Mouse (Mus musculus) limb, embryonic 12.5 days (tissue): Measurements from ENCODE around the gene Arpp21. TPM values are rescaled to one million over a fixed set of nuclear protein-coding genes. Genes with fewer than 3 reads are reported as not detected.

Experiments used
- ATAC-seq: fragments of 200-750 bp; cut with Nextera tagmentation; 2 replicates; pipeline ENCODE4 v1.8.0; 2017; ENCODE audit warnings: low read depth, moderate TSS enrichment; ENCODE audit not compliant: insufficient number of reproducible peaks, insufficient read depth, low FRiP score, low TSS enrichment
- H3K27ac ChIP-seq: fragments of 300-500 bp; sonication (generic); 2 replicates; pipeline ENCODE4 v1.5.1; 2016; ENCODE audit warnings: mild to moderate bottlenecking, moderate library complexity
- H3K27me3 ChIP-seq: fragments of 300-500 bp; sonication (generic); 2 replicates; pipeline ENCODE4 v1.6.1; 2016; ENCODE audit warnings: mild to moderate bottlenecking, moderate library complexity
- H3K36me3 ChIP-seq: fragments of 300-500 bp; sonication (generic); 2 replicates; pipeline ENCODE4 v1.6.1; 2016; ENCODE audit warnings: mild to moderate bottlenecking, moderate library complexity
- H3K4me1 ChIP-seq: fragments of 300-500 bp; sonication (generic); replicated peaks from 2 replicates; pipeline ENCODE4 v1.6.1; 2016
- H3K4me2 ChIP-seq: fragments of 300-500 bp; sonication (generic); 2 replicates; pipeline ENCODE4 v1.6.1; 2016; ENCODE audit warnings: mild to moderate bottlenecking, moderate library complexity
- H3K4me3 ChIP-seq: fragments of 300-500 bp; sonication (generic); replicated peaks from 2 replicates; pipeline ENCODE4 v1.5.1; 2016; ENCODE audit warnings: mild to moderate bottlenecking
- H3K9ac ChIP-seq: fragments of 300-500 bp; sonication (generic); replicated peaks from 2 replicates; pipeline ENCODE4 v1.6.1; 2016; ENCODE audit warnings: mild to moderate bottlenecking, moderate library complexity
- H3K9me3 ChIP-seq: fragments of 300-500 bp; sonication (generic); 2 replicates; pipeline ENCODE4 v1.6.1; 2016; ENCODE audit warnings: mild to moderate bottlenecking, moderate library complexity
- WGBS: fragments of 180-500 bp; shearing (Covaris S2); methylation state at CpG from one replicate; pipeline ENCODE4 v1.1.7; 2016; 5-methylcytosine and 5-hydroxymethylcytosine counted together
- polyA plus RNA-seq: library from polyadenylated mRNA; unstranded; fragments of >200 nt; fragmentation: Nextera tagmentation; extraction: Ambion mirVana; gene quantifications from 2 replicates; pipeline ENCODE4 v1.2.1, GENCODE M21; 2016

Gene Arpp21
- polyA plus RNA-seq, 1 experiment from 2014 or later: 11.9 TPM

DNA sequence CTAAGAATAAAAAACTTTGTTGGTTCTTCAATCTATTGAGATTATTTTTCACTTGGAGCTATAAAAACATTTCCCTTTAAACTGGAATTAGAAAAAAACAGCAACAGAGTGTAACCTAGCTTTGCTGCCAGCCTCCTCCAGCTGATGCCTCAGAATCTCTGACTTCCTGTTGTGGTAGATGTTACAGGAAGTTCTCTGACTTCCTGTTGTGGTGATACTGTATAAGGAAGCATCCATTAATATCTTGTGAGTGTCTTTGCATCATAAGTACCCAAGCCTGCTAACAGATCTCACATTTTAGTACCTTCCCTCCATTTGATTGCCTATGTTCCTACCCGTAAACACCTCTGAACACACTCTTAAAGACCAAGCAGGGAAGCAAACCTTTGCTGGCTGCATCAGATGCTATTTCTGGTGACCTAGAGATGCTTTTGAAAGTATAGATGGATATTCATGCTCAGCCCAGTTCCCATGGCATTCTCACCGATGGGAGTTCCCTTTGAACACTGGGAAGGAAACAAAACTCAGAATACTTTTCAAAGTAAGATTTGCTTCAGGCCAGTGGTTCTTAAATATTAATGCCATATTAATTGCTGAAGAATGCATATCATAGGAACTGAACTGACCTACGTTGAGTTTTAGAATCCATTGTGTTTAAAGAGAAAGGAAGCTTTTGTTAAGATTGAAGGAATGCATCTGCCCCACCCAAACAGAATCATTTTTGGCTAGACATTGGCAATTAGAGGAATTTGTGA lies 134.7 kb downstream of the Arpp21 start:
- no peak overlapping the region for H3K27ac ChIP-seq

DNA sequence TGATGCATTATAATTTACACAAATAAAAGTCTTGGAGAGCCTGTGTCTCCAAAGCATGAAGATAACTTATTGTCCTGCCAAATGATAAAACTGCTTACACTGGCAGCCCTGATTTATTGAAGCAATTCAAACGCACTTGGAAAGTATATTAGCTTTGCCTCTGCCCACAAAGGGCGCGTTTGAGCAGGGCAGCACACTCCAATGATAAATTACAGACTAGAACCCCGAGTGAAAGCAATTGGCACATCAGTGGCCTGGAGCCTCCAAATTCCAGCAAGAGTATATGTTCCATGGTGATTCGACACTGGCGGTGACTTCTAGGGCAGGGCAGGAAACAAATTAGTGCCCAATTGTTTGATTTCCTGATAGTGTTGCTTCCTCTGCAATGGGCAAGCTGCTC lies 137.5 kb downstream of the Arpp21 start:
- no peaks in the 10 kb centered on the region for H3K9me3 ChIP-seq
- H3K4me3 ChIP-seq: no peak overlapping the region
- H3K4me1 ChIP-seq: 0 out of 2 replicates have a peak, but pooled peaks cover 4% of the 10 kb centered on the region
- no peak overlapping the region for H3K27ac ChIP-seq
- no peak overlapping the region for H3K9ac ChIP-seq
- no peaks in the 10 kb centered on the region for H3K27me3 ChIP-seq
- 39% methylated on average over 6 of the region's 6 CpGs for WGBS
- H3K4me2 ChIP-seq: no peak overlapping the region
- ATAC-seq: no peak
- H3K36me3 ChIP-seq: no peaks in the 10 kb centered on the region

More for the DNA sequence above, 134.7 kb downstream of the Arpp21 start:
- H3K4me3 ChIP-seq: no peak overlapping the region
- H3K27me3 ChIP-seq: no peaks in the 10 kb centered on the region
- H3K4me2 ChIP-seq: no peak overlapping the region
- WGBS: 80% methylated on average over 3 of the region's 3 CpGs
- no peak overlapping the region for H3K9ac ChIP-seq
- no peak for ATAC-seq
- H3K9me3 ChIP-seq: no peaks in the 10 kb centered on the region
- 0 out of 2 replicates have a peak, but pooled peaks cover 4% of the 10 kb centered on the region for H3K4me1 ChIP-seq
- H3K36me3 ChIP-seq: no peaks in the 10 kb centered on the region

DNA sequence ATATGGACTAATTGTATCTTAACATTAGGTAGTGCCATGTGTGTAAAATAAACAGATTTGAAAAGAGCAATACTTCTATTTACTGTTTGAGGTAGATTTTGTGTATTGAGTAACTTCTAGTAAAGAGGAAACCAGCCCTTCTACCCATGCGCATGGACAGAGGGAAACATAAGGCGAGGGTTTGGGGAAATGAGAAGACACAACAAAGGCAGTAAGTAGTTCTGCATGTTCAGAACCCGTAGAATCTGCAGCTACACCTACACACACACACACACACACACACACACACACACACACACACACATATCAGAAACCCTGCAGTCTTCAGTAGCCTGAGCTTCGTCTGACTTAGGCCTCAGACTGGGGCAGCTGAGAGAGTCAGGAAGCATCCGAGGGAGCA lies 140.0 kb downstream of the Arpp21 start:
- 83% methylated on average over 5 of the region's 5 CpGs for WGBS
- H3K4me1 ChIP-seq: no peaks in the 10 kb centered on the region
- H3K27me3 ChIP-seq: no peaks in the 10 kb centered on the region
- no peak overlapping the region for H3K4me3 ChIP-seq
- no peaks in the 10 kb centered on the region for H3K36me3 ChIP-seq
- ATAC-seq: no peak
- H3K4me2 ChIP-seq: no peak overlapping the region
- no peak overlapping the region for H3K9ac ChIP-seq
- H3K27ac ChIP-seq: no peak overlapping the region
- H3K9me3 ChIP-seq: no peaks in the 10 kb centered on the region

DNA sequence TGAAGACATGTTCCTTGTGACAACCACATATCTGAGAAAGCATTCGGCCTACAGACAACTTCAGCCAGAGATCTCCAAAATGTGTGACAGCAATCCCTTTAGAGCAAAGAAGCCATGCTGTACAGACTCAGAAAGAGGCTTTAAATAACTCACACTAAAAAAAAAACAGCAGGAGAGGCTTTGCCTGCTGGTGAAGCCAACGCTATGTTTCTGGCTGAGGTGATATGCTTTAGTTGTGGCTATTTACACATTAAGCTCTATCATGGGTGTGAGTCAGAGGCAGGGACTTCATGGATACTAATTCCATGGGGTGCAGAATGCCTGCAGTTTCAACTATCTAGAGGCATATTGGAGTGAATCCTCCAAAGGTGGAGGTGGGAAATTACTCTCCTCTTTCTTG lies 140.5 kb downstream of the Arpp21 start:
- Histone ChIP-seq H3K27ac (no peak overlapping the region), H3K27me3 (no peaks in the 10 kb centered on the region), H3K4me3 (no peak overlapping the region), H3K9me3 (no peaks in the 10 kb centered on the region), H3K4me1 (no peaks in the 10 kb centered on the region), H3K4me2 (no peak overlapping the region), H3K9ac (no peak overlapping the region), H3K36me3 (no peaks in the 10 kb centered on the region)
- no peak for ATAC-seq
- 84% methylated on average over 2 of the region's 2 CpGs for WGBS

DNA sequence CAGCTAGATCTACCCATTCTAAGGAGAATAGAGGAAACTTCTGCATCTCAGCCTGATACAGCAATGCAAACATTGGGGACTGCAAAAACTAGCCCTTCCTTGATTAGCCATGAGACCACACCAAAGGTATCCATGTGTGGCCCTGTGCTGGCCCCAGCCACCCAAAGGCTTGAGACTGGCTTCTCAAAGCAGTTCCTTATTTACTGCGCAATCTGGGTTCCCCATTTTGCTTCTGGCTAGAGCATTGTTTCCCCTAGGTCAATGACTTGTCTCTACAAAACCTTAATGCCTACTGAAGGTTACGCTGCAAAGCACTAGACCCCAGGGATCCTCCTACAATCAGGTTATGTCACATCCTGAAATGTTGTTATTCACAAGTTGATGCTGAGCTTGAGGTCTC lies 156.8 kb downstream of the Arpp21 start:
- H3K36me3 ChIP-seq: no peaks in the 10 kb centered on the region
- H3K27ac ChIP-seq: no peak overlapping the region
- ATAC-seq: no peak
- H3K4me3 ChIP-seq: no peak overlapping the region
- no peaks in the 10 kb centered on the region for H3K27me3 ChIP-seq
- H3K4me1 ChIP-seq: no peaks in the 10 kb centered on the region
- WGBS: 83% methylated on average over 2 of the region's 2 CpGs
- no peaks in the 10 kb centered on the region for H3K9me3 ChIP-seq
- H3K4me2 ChIP-seq: no peak overlapping the region
- H3K9ac ChIP-seq: no peak overlapping the region

DNA sequence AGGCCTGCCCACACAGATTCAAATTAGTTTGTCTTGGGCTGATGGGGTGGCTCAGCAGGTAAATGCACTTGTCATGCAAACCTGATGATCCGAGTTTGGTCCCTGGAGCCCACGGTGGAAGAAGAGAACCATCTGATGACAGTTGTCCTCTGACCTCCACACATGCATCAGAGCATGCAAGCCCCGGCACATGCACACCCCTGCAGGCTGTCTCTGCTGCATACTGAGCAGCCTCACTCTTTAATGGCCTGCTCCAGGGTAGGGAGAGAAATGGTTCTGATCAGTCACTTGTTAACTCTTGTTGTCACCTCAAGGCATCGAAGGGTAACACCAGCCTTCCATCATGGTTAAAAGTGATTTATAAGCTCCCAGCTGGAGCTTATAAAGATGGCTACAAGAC lies 157.3 kb downstream of the Arpp21 start:
- WGBS: 43% methylated on average over 4 of the region's 4 CpGs
- Histone ChIP-seq H3K9me3 (no peaks in the 10 kb centered on the region), H3K4me3 (no peak overlapping the region), H3K27ac (no peak overlapping the region), H3K4me2 (no peak overlapping the region), H3K9ac (no peak overlapping the region), H3K36me3 (no peaks in the 10 kb centered on the region), H3K4me1 (no peaks in the 10 kb centered on the region), H3K27me3 (no peaks in the 10 kb centered on the region)
- no peak for ATAC-seq

DNA sequence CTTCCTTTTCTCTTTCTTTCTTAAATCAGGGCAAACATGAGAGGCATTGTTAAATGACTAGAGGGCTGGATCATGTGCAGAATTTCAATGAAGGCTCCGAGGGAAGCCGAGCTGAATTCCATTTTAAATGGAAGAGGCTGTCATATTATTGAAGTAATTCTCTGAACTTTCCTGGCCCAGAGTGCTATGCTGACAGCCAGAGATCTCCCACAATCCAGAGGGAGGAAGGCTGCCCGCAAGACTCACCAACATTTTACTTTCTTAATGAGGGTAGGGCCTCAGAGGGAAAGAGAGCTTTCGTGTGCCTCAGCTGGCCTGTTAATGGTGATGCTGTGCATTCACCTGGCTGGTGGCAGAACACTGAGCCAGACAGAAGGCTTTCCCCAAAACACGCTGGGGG lies 160.5 kb downstream of the Arpp21 start:
- 58% methylated on average over 5 of the region's 5 CpGs for WGBS
- no peaks in the 10 kb centered on the region for H3K9me3 ChIP-seq
- ATAC-seq: no peak
- no peak overlapping the region for H3K9ac ChIP-seq
- H3K27ac ChIP-seq: no peak overlapping the region
- H3K4me2 ChIP-seq: no peak overlapping the region
- no peaks in the 10 kb centered on the region for H3K27me3 ChIP-seq
- H3K4me3 ChIP-seq: no peak overlapping the region
- H3K4me1 ChIP-seq: no peaks in the 10 kb centered on the region; the same call in 1 of the 2 replicates
- no peaks in the 10 kb centered on the region for H3K36me3 ChIP-seq

DNA sequence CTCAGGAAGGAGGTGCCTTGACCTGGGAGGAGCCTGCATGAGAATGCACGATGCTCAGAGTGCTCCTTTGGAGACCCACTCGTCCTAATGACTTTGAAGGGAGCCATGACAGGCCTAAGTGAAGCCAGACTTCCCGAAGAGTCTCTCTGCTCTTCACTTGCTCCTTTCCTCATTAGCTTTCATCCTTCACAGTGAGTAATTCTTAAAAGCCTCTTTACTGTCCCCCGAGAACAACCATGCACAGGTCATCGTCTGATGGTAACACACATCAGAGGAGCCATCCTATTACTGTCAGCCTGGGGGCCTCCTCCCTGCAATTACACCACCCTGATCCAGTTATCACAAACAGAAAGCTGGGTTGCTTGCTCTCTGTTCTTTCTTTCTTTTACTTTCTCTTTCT lies 160.9 kb downstream of the Arpp21 start:
- H3K4me3 ChIP-seq: no peak overlapping the region
- H3K36me3 ChIP-seq: no peaks in the 10 kb centered on the region
- H3K9ac ChIP-seq: no peak overlapping the region
- no peak for ATAC-seq
- H3K9me3 ChIP-seq: no peaks in the 10 kb centered on the region
- H3K27ac ChIP-seq: no peak overlapping the region
- no peaks in the 10 kb centered on the region for H3K27me3 ChIP-seq
- 9% methylated on average over 5 of the region's 5 CpGs for WGBS
- H3K4me2 ChIP-seq: no peak overlapping the region
- H3K4me1 ChIP-seq: no peaks in the 10 kb centered on the region; the same call in 1 of the 2 replicates

DNA sequence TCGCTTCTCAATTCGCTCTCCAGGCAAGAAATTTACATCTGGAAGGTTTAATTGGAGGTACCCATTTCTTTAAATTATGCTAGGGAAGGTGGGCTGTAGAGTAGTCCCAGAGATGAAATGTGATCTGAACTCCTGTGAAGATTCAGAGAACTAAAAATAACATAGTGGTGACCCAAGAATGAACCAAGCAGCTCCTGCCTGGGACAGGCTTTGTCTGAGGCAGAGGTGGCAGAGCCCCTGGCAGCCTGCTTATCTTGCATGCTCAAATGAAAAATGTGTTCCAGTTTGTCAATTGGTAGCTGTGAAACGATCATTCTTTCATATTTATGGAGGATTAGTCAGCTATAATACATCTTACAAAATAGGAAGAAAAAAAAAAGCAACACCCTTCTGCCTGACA lies 164.4 kb downstream of the Arpp21 start:
- WGBS: 40% methylated on average over 3 of the region's 3 CpGs
- Histone ChIP-seq H3K4me2 (no peak overlapping the region), H3K9me3 (no peaks in the 10 kb centered on the region), H3K9ac (no peak overlapping the region), H3K4me3 (no peak overlapping the region), H3K4me1 (no peaks in the 10 kb centered on the region; the same call in 1 of the 2 replicates), H3K27ac (no peak overlapping the region), H3K27me3 (no peaks in the 10 kb centered on the region), H3K36me3 (no peaks in the 10 kb centered on the region)
- no peak for ATAC-seq

DNA sequence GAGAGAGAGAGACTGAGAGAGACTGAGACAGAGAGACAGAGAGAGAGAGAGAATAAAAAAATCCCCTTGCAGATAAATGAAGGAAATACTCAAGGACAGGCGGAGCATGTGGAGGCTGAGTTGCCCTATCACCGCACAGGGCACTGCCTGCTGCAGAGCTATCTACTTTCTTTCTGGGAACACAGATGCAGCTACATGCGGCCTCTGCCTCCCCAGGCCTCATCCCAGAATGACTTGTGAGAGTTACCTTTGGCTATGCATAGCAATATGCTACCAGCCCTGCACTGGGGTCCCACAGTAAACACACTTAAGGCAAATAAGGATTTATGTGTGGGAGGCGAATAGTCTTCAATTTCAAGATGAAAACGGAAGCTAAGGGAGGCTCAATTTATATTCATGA lies 164.8 kb downstream of the Arpp21 start:
- Histone ChIP-seq H3K9ac (no peak overlapping the region), H3K36me3 (no peaks in the 10 kb centered on the region), H3K4me2 (no peak overlapping the region), H3K27me3 (no peaks in the 10 kb centered on the region), H3K4me1 (no peaks in the 10 kb centered on the region; the same call in 1 of the 2 replicates), H3K9me3 (no peaks in the 10 kb centered on the region), H3K4me3 (no peak overlapping the region), H3K27ac (no peak overlapping the region)
- no peak for ATAC-seq
- WGBS: 36% methylated on average over 5 of the region's 5 CpGs

DNA sequence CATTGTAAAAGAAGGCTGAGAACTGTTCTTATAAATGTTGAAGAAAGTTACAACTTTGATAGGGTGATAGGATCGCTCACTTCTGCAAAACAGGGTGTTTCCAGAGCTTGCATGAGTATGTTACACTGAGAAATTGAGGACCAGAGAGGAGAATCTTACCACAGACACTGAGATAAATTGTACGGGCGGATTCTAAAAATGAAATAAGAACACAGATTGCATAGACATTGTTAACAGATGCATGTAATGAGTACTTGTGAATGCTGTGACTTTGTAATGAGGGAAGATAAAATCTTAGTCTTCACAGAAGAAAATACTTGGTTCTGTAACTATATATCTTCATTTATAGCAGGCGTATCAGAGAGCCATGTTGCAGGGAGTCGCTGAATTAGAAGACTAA lies 167.5 kb downstream of the Arpp21 start:
- 88% methylated on average over 5 of the region's 5 CpGs for WGBS
- no peak overlapping the region for H3K4me2 ChIP-seq
- no peaks in the 10 kb centered on the region for H3K36me3 ChIP-seq
- no peak overlapping the region for H3K4me3 ChIP-seq
- H3K9ac ChIP-seq: no peak overlapping the region
- no peaks in the 10 kb centered on the region; the same call in 1 of the 2 replicates for H3K4me1 ChIP-seq
- H3K27ac ChIP-seq: no peak overlapping the region
- no peaks in the 10 kb centered on the region for H3K9me3 ChIP-seq
- H3K27me3 ChIP-seq: no peaks in the 10 kb centered on the region
- no peak for ATAC-seq
